Mouse (Mus musculus): Measurements from ENCODE around the gene Slc7a10. TPM values are rescaled to one million over a fixed set of nuclear protein-coding genes. Genes with fewer than 3 reads are reported as not detected.

Gene Slc7a10
- polyA plus RNA-seq (2012; fragmentation: generic; extraction: Trizol), result not detected

GRCm38 (mm10) chr7:35185889-35186569, at the start of gene Slc7a10:
Slc7a10 (plus strand) TSS chr7:35186385.

GRCm38 (mm10) chr7:35215225-35215624, 29.0 kb downstream of the Slc7a10 start, which contains the start of gene Lrp3:
Lrp3 (minus strand) TSS chr7:35215498.

Other genes with a start within 250 kb of the Slc7a10 start
- 1 to 10 TPM; 1.9 to 7.0 TPM for gene Cebpg, start 129.8 kb upstream of the Slc7a10 start, polyA plus RNA-seq (2012; fragmentation: generic; extraction: Trizol)
- gene Cebpa, start 67.1 kb upstream of the Slc7a10 start, polyA plus RNA-seq (2012; fragmentation: generic; extraction: Trizol), result 1 to 10 TPM in 1 of 2 experiments, under 1 TPM in 1; 0.57 to 4.2 TPM
- under 1 TPM; 0.01 to 0.06 TPM for gene Lrp3, start 29.1 kb downstream of the Slc7a10 start, polyA plus RNA-seq (2012; fragmentation: generic; extraction: Trizol)
- gene Gpatch1, start 132.1 kb downstream of the Slc7a10 start, polyA plus RNA-seq (2012; fragmentation: generic; extraction: Trizol), result 1 to 10 TPM; 1.4 to 8.1 TPM
- under 1 TPM; 0.42 to 0.97 TPM for gene Rhpn2, start 147.8 kb downstream of the Slc7a10 start, polyA plus RNA-seq (2012; fragmentation: generic; extraction: Trizol)
- 10 to 100 TPM; 10.1 to 11.8 TPM for gene Faap24, start 210.5 kb downstream of the Slc7a10 start, polyA plus RNA-seq (2012; fragmentation: generic; extraction: Trizol)
- gene Cep89, start 210.7 kb downstream of the Slc7a10 start, polyA plus RNA-seq (2012; fragmentation: generic; extraction: Trizol), result 10 to 100 TPM; 16.5 to 45.1 TPM